Mouse (Mus musculus): ENCODE measurements around the gene Psmb7. TPM values are rescaled to one million over a fixed set of nuclear protein-coding genes. Genes with fewer than 3 reads are reported as not detected.

Gene Psmb7
- polyA plus RNA-seq, 1 experiment from 2014 or later = 302 TPM

GRCm38 (mm10) chr2:38630574-38630973 lies 13.3 kb downstream of the Psmb7 start:
- Histone ChIP-seq H3K9me3 (no peaks in the 10 kb centered on the region), H3K27me3 (no peaks in the 10 kb centered on the region), H3K9ac (replicated peaks) (no peak overlapping the region), H3K4me2 (replicated peaks) (no peak overlapping the region), H3K4me3 (no peak overlapping the region), H3K36me3 (peaks cover 72% of the 10 kb centered on the region), H3K4me1 (no peaks in the 10 kb centered on the region), H3K27ac (replicated peaks) (no peak overlapping the region)
- no peak for ATAC-seq (replicated peaks)
- 93% methylated on average over 2 of the region's 2 CpGs for WGBS

DNA sequence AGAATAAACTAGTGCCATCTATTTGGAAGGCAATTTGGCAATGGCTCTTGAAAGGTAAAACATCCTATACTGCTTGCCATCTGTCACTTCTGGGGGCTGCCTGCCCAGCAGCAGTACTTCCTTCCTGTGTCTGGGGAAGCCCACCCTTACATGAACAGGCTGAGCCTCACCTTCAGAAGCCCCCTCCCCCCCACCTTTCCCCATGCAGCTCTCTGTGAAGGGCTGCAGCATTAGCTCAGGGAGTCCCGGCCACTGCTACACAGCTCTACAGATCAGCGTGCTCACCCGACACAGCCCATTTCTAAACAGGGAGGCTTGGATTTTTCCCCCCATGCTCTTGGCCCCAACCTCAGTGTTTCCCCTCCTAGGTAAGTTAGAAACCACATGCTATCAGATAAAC lies 14.4 kb downstream of the Psmb7 start:
- Histone ChIP-seq H3K9ac (replicated peaks) (no peak overlapping the region), H3K4me2 (replicated peaks) (no peak overlapping the region), H3K27me3 (no peaks in the 10 kb centered on the region), H3K9me3 (no peaks in the 10 kb centered on the region), H3K27ac (replicated peaks) (no peak overlapping the region), H3K4me3 (no peak overlapping the region), H3K36me3 (peaks cover 61% of the 10 kb centered on the region), H3K4me1 (no peaks in the 10 kb centered on the region; the same call in 1 of the 2 replicates)
- no peak for ATAC-seq (replicated peaks)
- WGBS = 86% methylated on average over 3 of the region's 3 CpGs

GRCm38 (mm10) chr2:38628801-38629200 lies 15.1 kb downstream of the Psmb7 start:
- no peak overlapping the region for H3K27ac ChIP-seq (replicated peaks)
- H3K36me3 ChIP-seq = peaks cover 55% of the 10 kb centered on the region
- no peaks in the 10 kb centered on the region for H3K9me3 ChIP-seq
- H3K9ac ChIP-seq (replicated peaks) = no peak overlapping the region
- no peak overlapping the region for H3K4me3 ChIP-seq
- H3K4me2 ChIP-seq (replicated peaks) = no peak overlapping the region
- H3K4me1 ChIP-seq = peaks cover 3% of the 10 kb centered on the region; the same call in 1 of the 2 replicates
- no peak for ATAC-seq (replicated peaks)
- H3K27me3 ChIP-seq = no peaks in the 10 kb centered on the region
- 86% methylated on average over 4 of the region's 4 CpGs for WGBS

GRCm38 (mm10) chr2:38623821-38624590 lies 19.9 kb downstream of the Psmb7 start:
- no peak for ATAC-seq (replicated peaks)
- Histone ChIP-seq H3K4me2 (replicated peaks) (no peak overlapping the region), H3K9ac (replicated peaks) (no peak overlapping the region), H3K4me1 (peaks cover 28% of the 10 kb centered on the region), H3K9me3 (no peaks in the 10 kb centered on the region), H3K27ac (replicated peaks) (no peak overlapping the region), H3K36me3 (peaks cover 16% of the 10 kb centered on the region; the same call in 1 of the 2 replicates), H3K4me3 (no peak overlapping the region), H3K27me3 (no peaks in the 10 kb centered on the region)
- WGBS = 85% methylated on average over 8 of the region's 8 CpGs

DNA sequence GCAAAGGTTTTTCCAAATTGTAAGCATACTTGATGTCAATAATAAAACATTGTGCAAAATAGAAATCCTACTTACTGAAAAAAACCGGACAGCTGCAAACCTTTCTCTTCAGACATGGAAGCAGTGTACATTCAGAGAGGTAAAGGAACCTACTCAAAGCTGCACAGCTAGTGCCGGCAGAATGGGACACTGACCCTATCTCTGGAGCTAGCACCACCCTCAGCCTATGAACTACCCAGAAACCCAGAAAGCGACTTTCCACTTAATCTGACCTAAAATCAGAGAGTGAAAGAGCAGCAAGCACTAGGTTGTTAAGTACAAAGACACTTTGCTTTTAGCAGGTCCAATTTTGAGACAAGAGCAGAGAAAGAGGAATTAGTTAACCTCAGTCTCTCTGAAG lies 20.5 kb downstream of the Psmb7 start:
- WGBS = 84% methylated on average over 3 of the region's 3 CpGs
- peaks cover 28% of the 10 kb centered on the region for H3K4me1 ChIP-seq
- H3K36me3 ChIP-seq = peaks cover 11% of the 10 kb centered on the region; the same call in 1 of the 2 replicates
- H3K9ac ChIP-seq (replicated peaks) = no peak overlapping the region
- no peak for ATAC-seq (replicated peaks)
- H3K27ac ChIP-seq (replicated peaks) = no peak overlapping the region
- H3K4me3 ChIP-seq = no peak overlapping the region
- H3K27me3 ChIP-seq = no peaks in the 10 kb centered on the region
- H3K4me2 ChIP-seq (replicated peaks) = no peak overlapping the region
- H3K9me3 ChIP-seq = no peaks in the 10 kb centered on the region

GRCm38 (mm10) chr2:38621610-38622021 lies 22.3 kb downstream of the Psmb7 start:
- 21% methylated on average over 6 of the region's 6 CpGs for WGBS
- peak; percentile 94 for ATAC-seq (replicated peaks)
- Histone ChIP-seq H3K36me3 (peaks cover 12% of the 10 kb centered on the region; the same call in 1 of the 2 replicates), H3K4me2 (replicated peaks) (no peak overlapping the region), H3K27ac (replicated peaks) (peak overlapping the region; percentile 84), H3K4me3 (no peak overlapping the region), H3K9ac (replicated peaks) (no peak overlapping the region), H3K9me3 (no peaks in the 10 kb centered on the region), H3K27me3 (no peaks in the 10 kb centered on the region), H3K4me1 (peaks cover 36% of the 10 kb centered on the region)

DNA sequence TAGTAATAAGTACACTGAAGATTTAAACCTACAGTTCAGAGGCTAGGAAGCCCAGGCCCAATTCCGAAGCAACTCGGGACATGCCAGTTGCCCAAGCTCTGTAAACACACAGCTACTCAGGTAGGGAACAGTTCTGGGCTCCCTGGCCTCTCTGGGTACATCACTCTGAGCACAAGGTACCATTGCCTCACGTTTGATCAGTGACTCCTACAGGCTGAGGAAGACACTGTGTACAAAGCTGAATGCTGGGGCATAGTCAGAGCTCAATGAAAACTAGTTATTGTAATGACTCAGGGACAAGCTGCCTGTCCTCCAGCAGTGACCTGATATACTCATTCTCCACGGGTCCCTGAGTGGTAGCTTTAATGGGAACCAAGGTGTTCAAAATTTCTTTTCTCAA lies 22.8 kb downstream of the Psmb7 start:
- no peaks in the 10 kb centered on the region for H3K27me3 ChIP-seq
- H3K9me3 ChIP-seq = no peaks in the 10 kb centered on the region
- WGBS = 77% methylated on average over 4 of the region's 4 CpGs
- peaks cover 41% of the 10 kb centered on the region for H3K4me1 ChIP-seq
- no peak overlapping the region for H3K9ac ChIP-seq (replicated peaks)
- no peak for ATAC-seq (replicated peaks)
- H3K4me2 ChIP-seq (replicated peaks) = no peak overlapping the region
- peak overlapping the region; percentile 84 for H3K27ac ChIP-seq (replicated peaks)
- H3K36me3 ChIP-seq = peaks cover 6% of the 10 kb centered on the region; the same call in 1 of the 2 replicates
- no peak overlapping the region for H3K4me3 ChIP-seq

DNA sequence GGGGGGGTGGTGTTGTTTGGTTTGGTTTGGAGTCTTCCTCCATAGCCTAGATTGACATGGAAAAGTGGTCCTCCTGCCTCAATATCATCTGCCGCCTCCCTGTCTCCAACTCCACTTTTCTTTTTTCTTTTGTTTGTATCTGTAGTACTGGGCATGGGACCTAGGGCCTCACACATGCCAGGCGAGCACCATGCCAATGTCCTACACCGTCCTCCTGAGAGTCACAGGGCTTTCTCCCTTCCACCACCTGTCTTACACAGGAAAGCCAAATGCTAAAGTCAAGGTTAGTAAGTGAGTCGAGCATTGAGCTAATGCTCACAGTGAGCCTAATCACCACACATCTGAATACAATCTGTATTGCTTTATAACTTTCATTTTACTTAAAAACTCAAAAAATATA lies 24.1 kb downstream of the Psmb7 start:
- no peak overlapping the region for H3K9ac ChIP-seq (replicated peaks)
- H3K27ac ChIP-seq (replicated peaks) = no peak overlapping the region
- H3K4me3 ChIP-seq = no peak overlapping the region
- ATAC-seq (replicated peaks) = no peak
- H3K27me3 ChIP-seq = no peaks in the 10 kb centered on the region
- no peak overlapping the region for H3K4me2 ChIP-seq (replicated peaks)
- WGBS = 84% methylated on average over 4 of the region's 4 CpGs
- peaks cover 54% of the 10 kb centered on the region for H3K4me1 ChIP-seq
- 0 out of 2 replicates have a peak, but pooled peaks cover 5% of the 10 kb centered on the region for H3K36me3 ChIP-seq
- no peaks in the 10 kb centered on the region for H3K9me3 ChIP-seq

- no peak for ATAC-seq (replicated peaks)
- H3K27me3 ChIP-seq = no peaks in the 10 kb centered on the region
- no peaks in the 10 kb centered on the region for H3K9me3 ChIP-seq
- peaks cover 58% of the 10 kb centered on the region for H3K4me1 ChIP-seq
- no peak overlapping the region for H3K4me3 ChIP-seq
- 0 out of 2 replicates have a peak, but pooled peaks cover 7% of the 10 kb centered on the region for H3K36me3 ChIP-seq
- H3K9ac ChIP-seq (replicated peaks) = no peak overlapping the region
- no peak overlapping the region for H3K4me2 ChIP-seq (replicated peaks)
- 78% methylated on average over 5 of the region's 5 CpGs for WGBS
- no peak overlapping the region for H3K27ac ChIP-seq (replicated peaks)
These were observed 26.7 kb downstream of the Psmb7 start for GRCm38 (mm10) chr2:38616956-38617872.

DNA sequence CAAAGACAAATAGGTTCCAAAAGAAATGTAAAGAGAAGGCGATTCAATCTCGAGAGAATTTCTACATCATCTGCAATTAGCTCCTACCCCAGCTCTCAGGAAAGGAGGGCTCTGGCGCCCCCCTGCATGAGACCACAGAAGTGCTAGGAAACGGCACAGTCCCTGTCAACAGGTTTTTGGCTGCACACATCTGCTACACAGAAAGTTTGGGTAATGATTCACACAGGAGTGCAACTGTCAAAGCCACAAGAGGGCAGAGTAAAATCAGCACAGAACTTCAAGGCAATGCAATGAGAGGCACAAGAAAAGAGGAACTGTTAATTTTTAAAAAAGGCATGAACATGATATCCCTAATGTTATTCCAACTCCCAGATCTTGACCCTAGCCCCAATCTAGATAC lies 27.8 kb downstream of the Psmb7 start:
- Histone ChIP-seq H3K27ac (replicated peaks) (peak overlapping the region; percentile 9; the same call in 1 of the 2 replicates), H3K36me3 (0 out of 2 replicates have a peak, but pooled peaks cover 7% of the 10 kb centered on the region), H3K4me2 (replicated peaks) (no peak overlapping the region), H3K4me3 (no peak overlapping the region), H3K9me3 (no peaks in the 10 kb centered on the region), H3K4me1 (peaks cover 47% of the 10 kb centered on the region), H3K27me3 (no peaks in the 10 kb centered on the region), H3K9ac (replicated peaks) (no peak overlapping the region)
- ATAC-seq (replicated peaks) = no peak
- WGBS = 28% methylated on average over 4 of the region's 4 CpGs

- no peak overlapping the region for H3K4me3 ChIP-seq
- WGBS = 49% methylated on average over 6 of the region's 6 CpGs
These were observed 29.4 kb downstream of the Psmb7 start for GRCm38 (mm10) chr2:38614437-38614836.

GRCm38 (mm10) chr2:38613576-38613975 lies 30.3 kb downstream of the Psmb7 start:
- peaks cover 55% of the 10 kb centered on the region for H3K4me1 ChIP-seq
- H3K4me3 ChIP-seq = no peak overlapping the region
- H3K27ac ChIP-seq (replicated peaks) = no peak overlapping the region
- H3K9ac ChIP-seq (replicated peaks) = no peak overlapping the region
- H3K9me3 ChIP-seq = no peaks in the 10 kb centered on the region
- no peak for ATAC-seq (replicated peaks)
- H3K27me3 ChIP-seq = no peaks in the 10 kb centered on the region
- no peak overlapping the region for H3K4me2 ChIP-seq (replicated peaks)
- 88% methylated on average over 3 of the region's 3 CpGs for WGBS
- 0 out of 2 replicates have a peak, but pooled peaks cover 7% of the 10 kb centered on the region for H3K36me3 ChIP-seq

More at GRCm38 (mm10) chr2:38614437-38614836, 29.4 kb downstream of the Psmb7 start:
- Histone ChIP-seq H3K27me3 (no peaks in the 10 kb centered on the region), H3K9ac (replicated peaks) (no peak overlapping the region), H3K4me2 (replicated peaks) (no peak overlapping the region), H3K9me3 (no peaks in the 10 kb centered on the region), H3K4me1 (peaks cover 47% of the 10 kb centered on the region), H3K36me3 (0 out of 2 replicates have a peak, but pooled peaks cover 7% of the 10 kb centered on the region), H3K27ac (replicated peaks) (peak overlapping the region; percentile 66)
- no peak for ATAC-seq (replicated peaks)
